In genomic region chr12:45498230-45498629, GRCm38 (mm10) we compare ENCODE assay signal across 25 mouse cellular contexts.
DNase-seq lines count a peak whose midpoint lies in the region; ATAC-seq and TF ChIP-seq lines count a peak whose summit lies in the region.
"Had no signal": no experiment of that assay in that cellular context is flagged by ENCODE, and none has a peak within 500 bp of the region (broad histone marks: within the 10 kb centered on the region; RNA-seq: fewer than 3 reads in every experiment).

No protein-coding gene starts in this region.

- no peak for TF ChIP-seq CTCF in brain, embryonic 14.5 days (IDR thresholded peaks at IDR 0.05; ENCODE audit: borderline replicate concordance, extremely low read depth, insufficient read depth, insufficient read length)
- no peak for TF ChIP-seq CTCF in cerebellum, adult 2 months (IDR thresholded peaks at IDR 0.05; ENCODE audit: borderline replicate concordance, insufficient read depth, low read depth, low read length)

- H3K4me1 ChIP-seq in forebrain, embryonic 14.5 days (ENCODE audit: control insufficient read depth, insufficient read depth, low read length), result peaks cover 4% of the 10 kb centered on the region; the same call in 1 of the 2 replicates
- H3K4me1 ChIP-seq in forebrain, embryonic 11.5 days (replicated peaks; ENCODE audit: control insufficient read depth, insufficient read depth, low read length), result no peaks in the 10 kb centered on the region
- peaks cover 4% of the 10 kb centered on the region for H3K4me1 ChIP-seq in midbrain, embryonic 14.5 days (ENCODE audit: control insufficient read depth, insufficient read depth, low read length)
- no peaks in the 10 kb centered on the region for H3K4me1 ChIP-seq in midbrain, embryonic 11.5 days (ENCODE audit: control insufficient read depth, insufficient read depth, low read length)
- H3K4me1 ChIP-seq in cerebellum, adult 2 months (ENCODE audit: control insufficient read depth, insufficient read depth, low read length), result no peaks in the 10 kb centered on the region
- H3K4me1 ChIP-seq: embryonic facial prominence, embryonic 12.5 days; embryonic facial prominence, embryonic 15.5 days; heart, embryonic 10.5 days; heart, embryonic 13.5 days; hindbrain, embryonic 13.5 days had no signal

- H3K9me3 ChIP-seq in forebrain, embryonic 14.5 days (replicated peaks; ENCODE audit: control insufficient read depth, low read length), result no peaks in the 10 kb centered on the region
- no peaks in the 10 kb centered on the region for H3K9me3 ChIP-seq in forebrain, embryonic 11.5 days (ENCODE audit: control insufficient read depth, low read length)
- H3K9me3 ChIP-seq in midbrain, embryonic 14.5 days (ENCODE audit: control insufficient read depth, low read length), result no peaks in the 10 kb centered on the region
- no peaks in the 10 kb centered on the region for H3K9me3 ChIP-seq in midbrain, embryonic 11.5 days (ENCODE audit: control insufficient read depth, low read length)
- H3K9me3 ChIP-seq: embryonic facial prominence, embryonic 12.5 days; embryonic facial prominence, embryonic 15.5 days; heart, embryonic 10.5 days; heart, embryonic 13.5 days; hindbrain, embryonic 13.5 days had no signal

- no peak overlapping the region for H3K4me2 ChIP-seq in forebrain, embryonic 14.5 days (ENCODE audit: low read length)
- no peak overlapping the region for H3K4me2 ChIP-seq in forebrain, embryonic 11.5 days (ENCODE audit: low read depth, low read length, severe bottlenecking)
- no peak overlapping the region for H3K4me2 ChIP-seq in midbrain, embryonic 14.5 days (ENCODE audit: low read length)
- H3K4me2 ChIP-seq in midbrain, embryonic 11.5 days, result no peak overlapping the region
- H3K4me2 ChIP-seq: embryonic facial prominence, embryonic 12.5 days; embryonic facial prominence, embryonic 15.5 days; heart, embryonic 13.5 days; hindbrain, embryonic 13.5 days had no signal

- H3K9ac ChIP-seq in forebrain, embryonic 14.5 days (ENCODE audit: low read length), result no peak overlapping the region
- no peak overlapping the region for H3K9ac ChIP-seq in forebrain, embryonic 11.5 days (ENCODE audit: low read length)
- H3K9ac ChIP-seq in midbrain, embryonic 14.5 days (replicated peaks; ENCODE audit: low read length), result no peak overlapping the region
- no peak overlapping the region for H3K9ac ChIP-seq in midbrain, embryonic 11.5 days (ENCODE audit: low read length)
- H3K9ac ChIP-seq: embryonic facial prominence, embryonic 12.5 days; embryonic facial prominence, embryonic 15.5 days; heart, embryonic 13.5 days; hindbrain, embryonic 13.5 days had no signal

- no peaks in the 10 kb centered on the region for H3K36me3 ChIP-seq in forebrain, embryonic 14.5 days (ENCODE audit: control insufficient read depth, insufficient read depth, low read length)
- no peaks in the 10 kb centered on the region for H3K36me3 ChIP-seq in forebrain, embryonic 11.5 days (ENCODE audit: control insufficient read depth, insufficient read depth, low read length)
- no peaks in the 10 kb centered on the region for H3K36me3 ChIP-seq in midbrain, embryonic 14.5 days (ENCODE audit: control insufficient read depth, insufficient read depth, low read length)
- no peaks in the 10 kb centered on the region for H3K36me3 ChIP-seq in midbrain, embryonic 11.5 days (ENCODE audit: control insufficient read depth, insufficient read depth, low read length)
- H3K36me3 ChIP-seq: embryonic facial prominence, embryonic 12.5 days; embryonic facial prominence, embryonic 15.5 days; heart, embryonic 10.5 days; heart, embryonic 13.5 days; hindbrain, embryonic 13.5 days had no signal

- no peak overlapping the region for H3K4me3 ChIP-seq in forebrain, embryonic 14.5 days (ENCODE audit: low read depth, low read length)
- H3K4me3 ChIP-seq in forebrain, embryonic 11.5 days (ENCODE audit: low read depth, low read length), result no peak overlapping the region
- H3K4me3 ChIP-seq in midbrain, embryonic 14.5 days (replicated peaks; ENCODE audit: low read depth, low read length), result no peak overlapping the region
- H3K4me3 ChIP-seq in midbrain, embryonic 11.5 days (ENCODE audit: low read depth, low read length), result no peak overlapping the region
- H3K4me3 ChIP-seq in cerebellum, adult 2 months (replicated peaks; ENCODE audit: insufficient read depth, low read depth, low read length), result no peak overlapping the region
- H3K4me3 ChIP-seq: embryonic facial prominence, embryonic 12.5 days; embryonic facial prominence, embryonic 15.5 days; heart, adult 2 months; heart, embryonic 10.5 days; heart, embryonic 13.5 days; hindbrain, embryonic 13.5 days had no signal

- ATAC-seq in forebrain, embryonic 14.5 days, result peak; percentile 12; the same call in 1 of the 2 replicates
- ATAC-seq in forebrain, embryonic 11.5 days (replicated peaks; ENCODE audit: low FRiP score), result no peak
- ATAC-seq in midbrain, embryonic 14.5 days (ENCODE audit: low FRiP score, low TSS enrichment), result no peak
- no peak for ATAC-seq in midbrain, embryonic 11.5 days (ENCODE audit: low FRiP score)
- ATAC-seq: CD4-positive, CD25-positive, alpha-beta regulatory T cell, adult 4 months; intestine, postnatal 0 days had no signal

- no peak for TF ChIP-seq POLR2A in brain, embryonic 14.5 days (IDR thresholded peaks at IDR 0.05; ENCODE audit: borderline replicate concordance, extremely low read depth, insufficient read depth, insufficient read length, poor library complexity, severe bottlenecking)
- no peak for TF ChIP-seq POLR2A in cerebellum, adult 2 months (IDR thresholded peaks at IDR 0.05; ENCODE audit: borderline replicate concordance, insufficient read depth, low read length)

- no peaks in the 10 kb centered on the region for H3K27me3 ChIP-seq in forebrain, embryonic 14.5 days (replicated peaks; ENCODE audit: control insufficient read depth, insufficient read depth, low read length)
- no peaks in the 10 kb centered on the region for H3K27me3 ChIP-seq in forebrain, embryonic 11.5 days (ENCODE audit: control insufficient read depth, insufficient read depth, low read length)
- no peaks in the 10 kb centered on the region for H3K27me3 ChIP-seq in midbrain, embryonic 14.5 days (ENCODE audit: control insufficient read depth, insufficient read depth, low read length)
- no peaks in the 10 kb centered on the region for H3K27me3 ChIP-seq in midbrain, embryonic 11.5 days (ENCODE audit: control insufficient read depth, insufficient read depth, low read length)
- no peaks in the 10 kb centered on the region for H3K27me3 ChIP-seq in cerebellum, adult 2 months (ENCODE audit: control insufficient read depth, insufficient read depth, low read length)
- H3K27me3 ChIP-seq: embryonic facial prominence, embryonic 12.5 days; embryonic facial prominence, embryonic 15.5 days; heart, embryonic 13.5 days; hindbrain, embryonic 13.5 days had no signal

- no peak overlapping the region for H3K27ac ChIP-seq in forebrain, embryonic 14.5 days (ENCODE audit: low read depth, low read length)
- no peak overlapping the region for H3K27ac ChIP-seq in forebrain, embryonic 11.5 days (ENCODE audit: low read depth, low read length)
- no peak overlapping the region for H3K27ac ChIP-seq in midbrain, embryonic 14.5 days (replicated peaks; ENCODE audit: low read depth, low read length)
- no peak overlapping the region for H3K27ac ChIP-seq in midbrain, embryonic 11.5 days (ENCODE audit: low read depth, low read length)
- H3K27ac ChIP-seq in cerebellum, adult 2 months (ENCODE audit: insufficient read depth, low read length), result no peak overlapping the region
- H3K27ac ChIP-seq: embryonic facial prominence, embryonic 12.5 days; embryonic facial prominence, embryonic 15.5 days; heart, adult 2 months; heart, embryonic 10.5 days; heart, embryonic 13.5 days; hindbrain, embryonic 13.5 days had no signal

- DNase-seq in forebrain, embryonic 14.5 days (ENCODE audit: low spot score), result peak; percentile 39
- no peak for DNase-seq in forebrain, embryonic 11.5 days (ENCODE audit: low spot score)
- DNase-seq in midbrain, embryonic 14.5 days, result peak; percentile 50
- DNase-seq in midbrain, embryonic 11.5 days (ENCODE audit: low spot score, missing footprints), result no peak
- peak; percentile 31 for DNase-seq in brain, adult 2 months (ENCODE audit: low read depth, low spot score)
- peak; percentile 50 for DNase-seq in brain, embryonic 14.5 days (ENCODE audit: low read depth)
- DNase-seq in cerebellum, adult 2 months, result no peak
- no peak for DNase-seq in left cerebral cortex, adult 8-10 months (ENCODE audit: low spot score in 2 of 2)
- DNase-seq: adrenal gland, adult 2 months; adrenal gland, postnatal 14 days; cerebellum, adult 18-20 months; cerebellum, adult 9-11 months; cerebellum, postnatal 25 days; gastrocnemius, postnatal 10 days; gastrocnemius, postnatal 36 days; heart, adult 2 months; heart, postnatal 14 days; heart, postnatal 4 days had no signal

Comparison
In these comparisons a context has a peak if more than half of its experiments do, and no peak if none do; other contexts are left out.
1. DNase-seq: peak in forebrain, embryonic 14.5 days (single experiment), midbrain, embryonic 14.5 days (single experiment), brain, adult 2 months (single experiment) and brain, embryonic 14.5 days (single experiment); none in forebrain, embryonic 11.5 days (single experiment), midbrain, embryonic 11.5 days (single experiment), cerebellum, adult 2 months (0 of 2) and left cerebral cortex, adult 8-10 months (0 of 2).